Mouse (Mus musculus): Measurements from ENCODE around the gene Art2b.
"Not testable (repeated sequence)": the region's sequence is repeated elsewhere in the genome, so short reads cannot be mapped to it uniquely, and the experiment has no call there.

Art2b gene

DNA sequence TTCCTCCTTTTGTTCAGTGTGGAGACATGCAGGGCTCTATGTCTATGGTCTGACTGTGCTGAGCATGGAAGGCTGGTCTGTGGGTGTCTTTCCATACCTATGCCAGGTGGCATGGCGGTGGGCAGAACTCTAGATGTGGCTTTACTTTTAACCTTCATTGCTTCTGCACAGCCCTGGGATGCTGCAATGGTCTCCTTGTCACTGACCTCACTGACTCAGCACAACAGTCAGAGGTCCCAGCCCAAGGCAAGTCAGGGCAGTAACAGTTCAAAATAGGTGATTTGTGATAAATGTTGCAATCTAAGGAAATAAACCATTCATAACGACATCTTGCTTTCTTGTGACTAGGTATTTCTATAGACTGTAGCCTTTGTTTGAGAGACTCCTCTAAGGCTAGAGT is 21.3 kb downstream of the Art2b start:
- no peak for DNase-seq (ENCODE audit: low read depth, low spot score)

DNA sequence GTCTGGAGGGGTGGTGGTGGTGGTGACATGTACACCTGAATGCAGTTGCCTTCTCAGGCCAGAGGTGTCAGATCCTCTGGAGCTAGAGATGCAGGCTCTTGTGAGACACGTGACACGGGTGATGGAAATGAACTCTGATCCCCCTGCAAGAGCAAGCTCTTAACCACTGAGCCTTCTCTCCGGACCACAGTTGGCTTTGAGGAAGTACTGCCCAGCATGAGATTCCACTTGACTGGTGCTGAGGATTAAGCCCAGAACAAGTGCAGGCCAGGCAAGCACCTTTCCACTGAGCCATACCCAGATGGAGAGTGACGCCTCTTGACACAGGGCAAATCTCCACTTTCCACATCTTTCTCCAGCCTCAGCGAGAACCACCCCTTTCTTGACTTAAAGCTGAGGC is 26.0 kb downstream of the Art2b start:
- DNase-seq (ENCODE audit: low read depth, low spot score) = not testable (repeated sequence)

DNA sequence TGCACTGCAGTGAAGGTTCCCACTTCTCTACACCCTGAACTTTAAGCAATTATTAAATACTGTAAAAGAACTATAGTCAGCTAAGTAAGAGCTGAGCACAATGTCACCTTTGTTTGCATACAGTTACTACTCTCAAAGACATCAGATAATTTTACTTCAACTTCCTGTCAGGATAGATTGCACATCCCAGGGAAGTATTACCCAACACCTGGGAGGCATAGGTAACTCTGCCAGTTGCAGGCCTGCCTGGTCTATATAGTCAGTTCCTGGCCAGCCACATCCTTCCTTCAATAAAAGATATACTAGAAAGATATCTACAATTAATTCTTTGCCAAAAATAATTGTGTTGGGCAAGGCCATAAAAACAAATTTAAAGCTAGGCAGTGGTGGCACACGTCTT is 28.0 kb downstream of the Art2b start:
- no peak for DNase-seq (ENCODE audit: low read depth, low spot score)

DNA sequence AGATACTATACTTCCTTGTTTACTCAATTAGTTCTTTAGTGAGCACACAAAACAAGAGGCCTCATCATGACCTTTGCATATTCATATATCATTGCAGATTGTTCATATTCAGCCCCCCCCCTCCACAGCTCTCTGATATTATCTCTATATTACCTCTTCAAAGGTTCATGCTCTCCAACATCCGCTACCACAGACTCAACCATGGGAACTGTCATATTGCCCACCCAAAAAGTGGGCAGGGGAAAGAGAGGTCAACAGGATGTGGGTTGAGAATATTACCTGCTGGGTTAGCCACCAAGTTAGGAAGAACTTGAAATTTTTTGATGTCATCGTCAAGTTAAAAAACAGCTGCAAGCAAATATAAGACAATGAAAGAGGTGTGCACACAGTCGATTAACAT is 29.9 kb downstream of the Art2b start:
- not testable (repeated sequence) for DNase-seq (ENCODE audit: low read depth, low spot score)

DNA sequence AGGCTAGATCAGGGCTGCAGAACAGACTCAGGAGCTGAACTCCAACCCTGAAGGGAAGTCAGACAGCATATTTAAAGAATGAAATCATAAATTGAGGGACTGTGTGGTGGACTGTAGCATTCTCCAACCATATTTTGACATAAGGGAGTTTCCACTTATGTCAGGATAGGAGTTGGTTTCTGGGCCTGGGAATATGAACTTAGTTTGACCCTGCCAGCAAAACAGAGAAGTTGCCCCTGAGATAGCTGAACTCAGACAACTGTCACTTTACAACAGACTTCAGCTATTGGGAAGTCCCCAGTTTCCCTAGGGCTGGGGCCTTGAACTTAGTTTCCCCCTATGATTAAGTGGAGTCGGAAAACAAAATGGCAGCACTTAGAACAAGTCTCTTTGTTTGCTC is 33.9 kb downstream of the Art2b start:
- no peak for DNase-seq (ENCODE audit: low read depth, low spot score)

DNA sequence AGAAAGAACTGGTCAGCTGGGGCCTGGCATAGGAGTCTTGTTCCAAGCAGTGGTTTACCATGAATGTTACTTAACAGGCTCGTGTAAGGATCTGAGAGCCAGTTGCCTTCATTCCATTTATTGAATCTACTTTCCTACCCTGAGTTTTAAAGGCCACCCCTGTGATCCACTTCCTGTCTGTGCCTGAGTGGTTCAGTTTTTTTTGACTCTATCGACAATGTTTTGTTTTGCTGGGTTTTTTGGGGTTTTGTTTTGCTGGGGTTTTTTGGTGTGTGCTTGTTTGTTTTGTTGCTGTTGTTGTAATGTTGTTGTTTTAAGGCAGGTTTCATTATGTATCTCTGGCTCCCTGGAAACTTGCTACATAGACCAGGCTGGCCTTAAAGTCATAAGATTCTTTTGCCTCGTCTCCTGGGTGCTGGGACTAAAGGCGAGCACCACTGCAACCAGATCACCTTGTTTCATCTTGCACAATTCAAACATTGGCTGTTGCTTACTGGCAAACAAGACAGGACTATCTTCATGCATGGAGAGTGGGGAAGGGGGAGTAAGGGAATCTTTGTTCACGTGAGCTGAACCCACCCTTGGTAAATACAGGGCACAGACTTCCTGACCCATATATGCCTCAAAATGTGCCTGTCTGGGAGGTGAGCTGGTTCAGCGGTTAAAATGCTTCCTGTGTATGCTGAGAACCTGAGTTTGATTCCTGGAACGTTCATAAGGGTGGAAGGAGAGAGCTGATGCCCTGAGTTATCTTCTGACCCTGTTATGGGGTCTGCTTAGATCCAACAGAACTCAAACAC is 34.5 kb downstream of the Art2b start:
- DNase-seq (ENCODE audit: low read depth, low spot score) = no peak

DNA sequence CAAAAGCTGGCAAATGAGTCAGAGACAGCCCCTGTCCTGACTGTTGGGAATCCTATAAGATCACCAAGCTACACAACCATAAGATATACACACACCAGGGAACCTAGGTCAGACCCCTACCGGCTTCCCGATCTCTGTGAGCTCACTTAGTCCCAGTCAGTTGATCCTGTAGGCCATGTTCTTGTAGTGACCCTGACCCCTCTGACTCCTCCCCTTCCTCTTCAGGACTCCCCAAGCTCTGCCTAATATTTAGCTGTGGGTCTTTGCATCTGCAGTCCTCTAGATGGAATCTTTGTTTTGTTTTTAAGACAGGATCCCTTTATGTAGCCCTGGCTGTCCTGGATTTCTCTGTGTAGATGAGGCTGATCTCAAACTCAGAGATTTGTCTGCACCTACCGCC is 36.1 kb downstream of the Art2b start:
- DNase-seq (ENCODE audit: low read depth, low spot score) = no peak

DNA sequence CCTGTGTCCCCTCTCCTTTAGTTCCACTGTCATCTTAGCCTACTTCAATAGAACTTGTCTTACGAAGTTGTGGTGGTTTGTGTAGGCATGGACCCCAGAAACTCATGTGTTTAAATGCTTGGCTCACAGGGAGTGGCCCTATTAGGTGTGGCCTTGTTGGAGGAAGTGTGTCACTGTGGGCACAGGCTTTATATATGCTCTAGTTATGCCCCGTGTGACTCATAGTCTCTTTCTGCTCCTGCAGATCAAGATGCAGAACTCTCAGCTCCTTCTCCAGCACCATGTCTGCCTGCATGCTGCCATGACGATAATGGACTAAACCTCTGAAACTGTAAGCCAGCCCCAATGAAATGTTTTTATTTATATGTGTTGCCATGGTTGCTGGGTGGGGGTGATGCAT is 37.7 kb downstream of the Art2b start:
- DNase-seq (ENCODE audit: low read depth, low spot score) = no peak

DNA sequence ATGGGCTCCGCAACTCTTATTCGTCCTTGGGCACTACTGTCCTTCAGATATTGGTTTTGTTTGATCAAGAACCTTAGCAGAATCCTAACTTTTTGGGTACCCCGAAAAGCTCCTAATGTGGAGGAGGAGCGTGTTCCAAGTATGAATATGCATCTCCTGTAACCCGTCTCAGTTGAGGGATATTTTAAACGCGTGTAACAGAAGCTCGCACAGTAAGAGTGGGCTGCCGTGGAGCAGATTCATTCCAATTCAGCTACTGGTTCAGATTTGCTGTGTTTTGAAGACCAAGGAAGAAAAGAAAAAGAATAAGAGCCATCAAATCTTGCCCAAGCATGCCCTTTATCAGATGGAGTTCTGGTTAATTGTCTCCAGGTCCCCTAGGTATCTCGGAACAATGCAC is 43.7 kb downstream of the Art2b start:
- DNase-seq (ENCODE audit: low read depth, low spot score) = no peak

DNA sequence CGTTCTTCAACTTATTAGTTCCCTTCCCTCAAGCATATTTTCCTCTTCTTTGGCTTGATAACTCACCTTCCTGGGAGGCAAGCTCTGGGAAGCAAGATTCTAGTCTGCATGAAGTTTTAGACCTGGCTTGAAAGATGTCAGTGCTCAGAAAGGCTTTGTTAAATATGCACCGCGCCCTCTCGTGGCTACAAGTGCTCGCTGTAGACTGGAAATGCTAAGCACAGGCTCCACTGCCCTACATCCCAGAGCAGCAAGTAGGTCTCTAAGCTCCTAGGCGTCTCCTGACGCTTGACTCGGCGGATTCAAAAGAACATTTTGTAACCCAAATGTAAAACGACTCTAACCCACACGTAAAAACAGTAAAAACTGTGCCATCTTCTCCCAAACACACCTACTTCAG is 44.3 kb downstream of the Art2b start:
- peak; percentile 76 for DNase-seq (ENCODE audit: low read depth, low spot score)

DNA sequence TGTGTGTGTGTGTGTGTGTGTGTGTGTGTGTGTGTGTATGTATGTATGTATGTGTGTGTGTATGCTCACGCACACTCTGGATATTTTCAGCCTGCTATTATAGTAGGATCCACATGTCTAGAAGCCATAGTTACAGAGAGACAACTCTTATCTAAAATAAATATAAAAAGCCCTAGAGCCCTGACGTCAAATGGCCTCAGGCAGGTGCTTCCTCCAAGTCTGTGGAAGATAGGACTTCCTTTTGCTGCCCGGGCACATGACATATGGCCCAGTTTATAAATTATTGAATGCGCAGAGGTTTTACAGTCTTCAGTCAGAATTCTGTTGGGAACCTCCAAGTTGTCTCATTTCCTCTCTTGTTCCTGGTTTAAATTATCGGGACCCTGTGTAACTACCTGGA is 44.7 kb downstream of the Art2b start:
- DNase-seq (ENCODE audit: low read depth, low spot score) = no peak

DNA sequence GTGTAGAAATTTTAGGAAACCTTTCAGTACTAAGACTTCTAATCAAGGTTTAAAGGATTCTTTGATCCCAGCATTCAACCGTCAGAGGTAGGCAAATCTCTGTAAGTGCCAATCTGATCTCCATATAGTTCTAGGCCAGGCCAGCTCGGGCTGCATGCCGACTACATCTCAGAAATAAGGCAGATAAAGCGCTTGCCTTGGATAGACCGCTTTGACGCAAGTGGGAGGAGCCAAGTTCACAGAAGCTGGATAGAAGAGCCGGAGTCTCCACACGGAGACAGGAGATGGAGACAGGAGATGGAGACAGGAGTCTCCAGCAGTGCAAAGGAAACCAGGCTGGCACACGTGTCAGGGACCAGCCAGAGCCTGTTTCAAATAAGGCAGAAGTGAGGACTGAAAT is 45.6 kb downstream of the Art2b start:
- DNase-seq (ENCODE audit: low read depth, low spot score) = no peak

DNA sequence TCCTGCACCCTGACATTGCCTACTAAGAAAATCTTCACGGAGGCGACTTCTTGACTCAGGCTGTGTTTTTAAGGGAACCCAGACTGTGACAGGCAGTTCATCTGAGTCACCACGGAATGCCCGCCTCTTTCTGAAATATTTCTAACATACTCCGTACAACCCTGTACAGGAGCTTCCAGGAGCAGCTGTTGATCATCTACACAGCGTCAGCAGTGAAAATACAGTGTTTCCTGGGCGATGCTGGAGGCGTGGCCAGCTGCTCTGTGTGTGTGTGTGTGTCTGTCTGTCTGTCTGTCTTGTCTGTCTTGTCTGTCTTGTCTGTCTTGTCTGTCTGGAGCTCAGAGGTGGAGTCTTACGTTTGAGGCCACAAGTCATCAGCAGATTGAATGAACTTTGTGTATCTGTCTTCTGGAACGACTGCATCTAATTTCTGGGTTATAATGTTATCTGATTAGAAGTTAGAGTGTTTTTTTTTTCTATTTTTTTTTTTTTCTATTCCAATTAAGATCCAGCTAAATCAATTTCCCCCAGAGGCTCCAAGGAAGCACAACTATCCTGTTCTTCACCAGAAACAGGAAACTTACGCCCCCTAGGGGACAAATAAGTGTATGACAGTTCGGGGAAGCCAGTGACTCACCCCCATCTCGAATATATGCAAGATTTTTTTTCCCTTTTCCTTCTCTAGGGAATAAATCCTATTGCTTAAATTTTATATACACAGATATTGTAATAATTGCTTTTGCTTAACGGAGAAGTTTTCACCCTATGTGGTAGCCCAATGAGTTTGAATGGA is 47.1 kb downstream of the Art2b start:
- DNase-seq (ENCODE audit: low read depth, low spot score) = peak; percentile 39

DNA sequence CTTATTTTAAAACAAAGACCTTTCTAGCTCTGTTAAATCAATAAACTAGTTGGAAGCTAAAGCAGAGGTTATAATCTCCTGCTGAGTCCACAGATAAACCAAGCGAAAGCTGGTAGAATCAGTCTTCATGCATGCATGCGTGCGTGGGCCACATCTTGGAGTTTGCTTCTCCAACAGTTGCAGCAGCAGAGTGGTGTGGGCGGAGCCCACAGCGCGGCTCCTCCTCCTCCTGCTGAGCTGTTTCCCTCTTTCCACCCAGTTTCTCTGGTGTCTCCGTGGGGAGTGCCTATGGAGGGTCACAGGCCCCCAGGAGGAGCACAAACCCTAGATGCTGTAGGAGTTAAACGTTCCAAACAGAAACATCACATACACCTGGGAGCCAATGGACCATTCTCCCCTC is 47.9 kb downstream of the Art2b start:
- no peak for DNase-seq (ENCODE audit: low read depth, low spot score)

DNA sequence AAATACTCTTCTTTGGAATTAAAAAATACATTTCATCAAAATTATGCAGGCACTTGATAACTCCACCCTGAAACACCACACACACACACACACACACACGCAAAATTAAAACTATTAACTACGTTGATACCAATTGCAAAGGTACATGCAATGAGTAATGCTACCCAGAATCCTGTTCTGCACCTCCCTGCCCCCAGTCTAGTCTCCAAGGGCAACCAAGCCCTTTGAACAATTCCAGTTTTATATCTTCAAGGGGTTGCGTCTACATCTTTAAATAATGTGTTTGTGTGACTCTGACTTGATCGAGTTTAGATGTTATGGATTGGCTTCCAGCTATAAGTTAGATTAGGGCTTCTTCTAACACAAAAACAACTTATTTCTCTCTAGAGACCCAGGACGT is 49.9 kb downstream of the Art2b start:
- DNase-seq (ENCODE audit: low read depth, low spot score) = no peak

DNA sequence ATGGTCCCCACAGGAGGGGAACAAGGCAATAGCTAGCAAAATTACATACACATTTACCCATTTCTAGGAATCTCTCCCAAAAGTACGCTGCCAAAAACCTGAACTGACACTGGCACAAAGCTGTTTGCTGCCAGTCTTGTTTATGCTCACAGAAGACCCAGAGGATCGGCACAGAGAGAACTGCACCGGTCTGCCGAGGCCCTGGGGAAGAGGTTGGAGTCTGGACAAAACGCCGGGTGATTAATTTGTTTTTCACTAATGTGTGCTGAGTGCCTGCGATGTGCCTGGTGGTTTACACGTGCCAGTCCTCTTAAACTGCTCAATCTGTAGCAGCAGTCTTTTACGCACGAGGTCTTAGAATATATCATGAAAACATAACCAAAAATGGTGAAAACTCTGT is 50.3 kb downstream of the Art2b start:
- DNase-seq (ENCODE audit: low read depth, low spot score) = no peak

DNA sequence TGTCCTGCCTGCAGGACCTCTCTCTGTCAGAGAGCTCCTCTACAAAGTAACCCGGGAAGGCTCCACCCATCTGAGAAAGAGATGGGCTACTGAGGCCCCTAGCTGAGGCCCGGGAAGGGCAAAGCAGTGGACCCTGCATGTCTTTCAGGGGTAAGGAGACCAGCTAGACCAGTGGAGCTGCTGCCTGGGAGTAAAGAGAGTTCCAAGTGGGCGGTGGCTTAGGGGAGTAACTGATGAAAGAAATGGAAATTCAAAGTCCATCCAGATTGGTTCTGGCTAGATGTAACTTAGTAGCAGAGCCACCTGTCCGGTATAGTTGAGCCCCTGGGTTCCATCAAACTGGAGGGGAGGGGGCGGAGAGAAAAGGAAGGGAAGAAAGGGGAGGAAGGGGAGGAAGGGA is 51.0 kb downstream of the Art2b start:
- DNase-seq (ENCODE audit: low read depth, low spot score) = no peak
